Mouse (Mus musculus): ENCODE measurements around the gene Sv2b. TPM values are rescaled to one million over a fixed set of nuclear protein-coding genes. Genes with fewer than 3 reads are reported as not detected.

Sv2b gene
- polyA plus RNA-seq, 1 experiment from 2014 or later: 0.67 TPM

- Histone ChIP-seq H3K27me3 (ENCODE audit: control insufficient read depth, insufficient read depth, low read length) (no peaks in the 10 kb centered on the region), H3K4me3 (ENCODE audit: low read depth, low read length) (no peak overlapping the region), H3K27ac (replicated peaks) (no peak overlapping the region), H3K4me2 (replicated peaks; ENCODE audit: low read depth) (no peak overlapping the region), H3K36me3 (ENCODE audit: control insufficient read depth, insufficient read depth, low read length) (no peaks in the 10 kb centered on the region), H3K9ac (ENCODE audit: low read length) (no peak overlapping the region), H3K9me3 (ENCODE audit: control insufficient read depth, low read length) (no peaks in the 10 kb centered on the region), H3K4me1 (replicated peaks; ENCODE audit: control insufficient read depth, insufficient read depth) (no peaks in the 10 kb centered on the region)
- DNase-seq (ENCODE audit: low spot score) (no peak), ATAC-seq (ENCODE audit: low FRiP score, low TSS enrichment) (no peak)
- no peak for TF ChIP-seq EP300 (optimal IDR thresholded peaks at IDR 0.05)
- no peak for TF ChIP-seq CTCF (IDR thresholded peaks at IDR 0.05; ENCODE audit: low read depth)
- 69% methylated on average over 2 of the region's 2 CpGs for WGBS
Observed at GRCm38 (mm10) chr7:75273633-75274032, 35.4 kb downstream of the Sv2b start.

DNA sequence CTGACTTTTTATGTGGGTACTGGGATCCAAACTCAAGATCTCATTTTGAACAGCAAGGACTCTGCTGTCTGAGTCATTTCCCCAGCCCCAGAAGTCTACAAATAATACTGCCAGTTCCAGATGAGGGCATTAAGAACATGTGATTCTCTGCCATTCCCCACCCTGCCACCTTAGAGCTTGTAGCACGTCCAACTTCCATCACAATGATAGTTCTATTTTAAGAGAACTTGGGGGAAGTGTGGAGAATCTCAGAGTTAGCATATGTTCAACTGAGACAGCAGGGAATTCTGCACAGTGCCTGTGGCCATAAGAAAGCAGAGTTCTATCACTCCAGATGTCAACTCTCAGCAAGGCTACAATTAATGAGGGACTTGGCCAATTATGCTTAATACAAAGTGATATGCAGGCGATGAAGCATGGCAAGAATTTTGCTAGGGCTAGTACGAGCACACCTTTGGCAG lies 37.1 kb downstream of the Sv2b start:
- no peaks in the 10 kb centered on the region for H3K9me3 ChIP-seq (ENCODE audit: control insufficient read depth, low read length)
- H3K27me3 ChIP-seq (ENCODE audit: control insufficient read depth, insufficient read depth, low read length): no peaks in the 10 kb centered on the region
- ATAC-seq (ENCODE audit: low FRiP score, low TSS enrichment): no peak
- no peak for DNase-seq (ENCODE audit: low spot score)
- H3K36me3 ChIP-seq (ENCODE audit: control insufficient read depth, insufficient read depth, low read length): no peaks in the 10 kb centered on the region
- WGBS: 61% methylated on average over 3 of the region's 3 CpGs
- no peak overlapping the region for H3K27ac ChIP-seq (replicated peaks)
- H3K9ac ChIP-seq (ENCODE audit: low read length): no peak overlapping the region
- H3K4me1 ChIP-seq (replicated peaks; ENCODE audit: control insufficient read depth, insufficient read depth): no peaks in the 10 kb centered on the region
- no peak overlapping the region for H3K4me3 ChIP-seq (ENCODE audit: low read depth, low read length)
- no peak overlapping the region for H3K4me2 ChIP-seq (replicated peaks; ENCODE audit: low read depth)
- TF ChIP-seq EP300 (optimal IDR thresholded peaks at IDR 0.05): no peak
- no peak for TF ChIP-seq CTCF (IDR thresholded peaks at IDR 0.05; ENCODE audit: low read depth)

DNA sequence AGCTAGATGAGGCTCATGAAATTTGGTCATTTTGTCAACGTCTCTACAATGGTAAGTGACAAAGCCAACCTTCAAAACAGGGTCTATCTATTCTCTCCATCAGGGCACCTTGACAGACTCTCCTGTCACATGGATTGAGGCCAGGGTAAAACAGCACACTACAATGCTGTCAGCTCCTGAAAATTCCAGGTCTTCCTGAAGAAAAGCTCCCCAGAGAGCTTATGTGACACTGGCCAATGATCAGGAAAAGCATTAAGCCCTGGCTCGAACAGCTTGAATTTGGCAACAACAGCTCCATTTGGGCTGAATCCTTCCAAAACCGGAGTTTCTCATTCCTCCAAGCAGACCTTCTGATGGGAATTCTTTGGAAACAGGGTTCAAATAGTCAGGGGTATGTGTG lies 37.8 kb downstream of the Sv2b start:
- DNase-seq (ENCODE audit: low spot score): no peak
- Histone ChIP-seq H3K36me3 (ENCODE audit: control insufficient read depth, insufficient read depth, low read length) (no peaks in the 10 kb centered on the region), H3K9me3 (ENCODE audit: control insufficient read depth, low read length) (no peaks in the 10 kb centered on the region), H3K4me1 (replicated peaks; ENCODE audit: control insufficient read depth, insufficient read depth) (no peaks in the 10 kb centered on the region), H3K9ac (ENCODE audit: low read length) (no peak overlapping the region), H3K27ac (replicated peaks) (no peak overlapping the region), H3K27me3 (ENCODE audit: control insufficient read depth, insufficient read depth, low read length) (no peaks in the 10 kb centered on the region), H3K4me2 (replicated peaks; ENCODE audit: low read depth) (no peak overlapping the region), H3K4me3 (ENCODE audit: low read depth, low read length) (no peak overlapping the region)
- WGBS: 67% methylated on average over 3 of the region's 3 CpGs
- no peak for ATAC-seq (ENCODE audit: low FRiP score, low TSS enrichment)
- TF ChIP-seq EP300 (optimal IDR thresholded peaks at IDR 0.05) (no peak), CTCF (IDR thresholded peaks at IDR 0.05; ENCODE audit: low read depth) (no peak)

DNA sequence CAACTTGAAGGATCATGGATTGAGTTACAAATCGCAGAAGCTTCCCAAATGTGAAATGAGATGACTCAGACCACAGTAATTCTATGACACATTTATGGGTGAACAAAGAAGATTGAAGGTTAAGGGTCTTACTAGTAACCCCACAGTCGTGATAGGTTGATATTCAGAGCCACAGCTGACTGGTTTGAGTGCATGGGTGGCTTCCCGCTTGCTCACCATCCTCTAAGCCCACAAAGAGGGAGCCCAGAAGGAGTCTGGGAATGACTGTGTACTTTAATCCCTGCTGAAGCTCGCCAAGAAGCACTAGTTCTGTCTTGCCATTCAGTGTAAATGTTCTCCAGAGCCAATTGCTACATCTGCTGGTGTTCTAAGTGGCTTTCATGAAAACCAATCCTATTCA lies 41.8 kb downstream of the Sv2b start:
- 42% methylated on average over 4 of the region's 4 CpGs for WGBS
- no peaks in the 10 kb centered on the region for H3K4me1 ChIP-seq (replicated peaks; ENCODE audit: control insufficient read depth, insufficient read depth)
- TF ChIP-seq CTCF (IDR thresholded peaks at IDR 0.05; ENCODE audit: low read depth) (no peak; the same call in 1 of the 2 replicates), EP300 (optimal IDR thresholded peaks at IDR 0.05) (no peak)
- no peaks in the 10 kb centered on the region for H3K27me3 ChIP-seq (ENCODE audit: control insufficient read depth, insufficient read depth, low read length)
- no peaks in the 10 kb centered on the region for H3K9me3 ChIP-seq (ENCODE audit: control insufficient read depth, low read length)
- ATAC-seq (ENCODE audit: low FRiP score, low TSS enrichment) (no peak), DNase-seq (ENCODE audit: low spot score) (no peak)
- no peak overlapping the region for H3K4me3 ChIP-seq (ENCODE audit: low read depth, low read length)
- H3K36me3 ChIP-seq (ENCODE audit: control insufficient read depth, insufficient read depth, low read length): no peaks in the 10 kb centered on the region
- H3K4me2 ChIP-seq (replicated peaks; ENCODE audit: low read depth): no peak overlapping the region
- H3K27ac ChIP-seq (replicated peaks): no peak overlapping the region
- no peak overlapping the region for H3K9ac ChIP-seq (ENCODE audit: low read length)

DNA sequence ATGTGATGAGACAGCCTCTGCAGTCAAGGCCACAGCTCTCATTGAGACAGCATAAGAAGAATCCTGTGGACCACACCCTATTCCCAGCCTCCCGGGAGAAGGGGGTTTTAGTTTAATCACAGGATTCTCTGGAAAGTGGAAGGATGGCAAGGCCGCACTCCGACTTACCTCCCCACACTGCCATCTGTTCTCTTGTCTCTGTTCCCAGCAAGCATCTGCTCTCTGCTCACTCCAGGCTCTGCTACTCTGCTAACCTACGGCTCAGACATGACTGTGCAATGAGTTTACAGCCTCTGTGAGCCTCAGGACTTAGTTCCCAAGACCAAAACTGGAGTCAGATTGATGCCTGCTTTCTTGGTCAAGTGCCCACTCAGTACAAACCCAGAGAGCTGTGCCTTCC lies 43.8 kb downstream of the Sv2b start:
- Histone ChIP-seq H3K4me2 (replicated peaks; ENCODE audit: low read depth) (no peak overlapping the region), H3K4me3 (ENCODE audit: low read depth, low read length) (no peak overlapping the region), H3K36me3 (ENCODE audit: control insufficient read depth, insufficient read depth, low read length) (no peaks in the 10 kb centered on the region), H3K9ac (ENCODE audit: low read length) (no peak overlapping the region), H3K27ac (replicated peaks) (no peak overlapping the region), H3K4me1 (replicated peaks; ENCODE audit: control insufficient read depth, insufficient read depth) (no peaks in the 10 kb centered on the region), H3K9me3 (ENCODE audit: control insufficient read depth, low read length) (no peaks in the 10 kb centered on the region), H3K27me3 (ENCODE audit: control insufficient read depth, insufficient read depth, low read length) (no peaks in the 10 kb centered on the region)
- no peak for TF ChIP-seq EP300 (optimal IDR thresholded peaks at IDR 0.05)
- TF ChIP-seq CTCF (IDR thresholded peaks at IDR 0.05; ENCODE audit: low read depth): no peak
- no peak for ATAC-seq (ENCODE audit: low FRiP score, low TSS enrichment)
- DNase-seq (ENCODE audit: low spot score): no peak
- WGBS: 47% methylated on average over 4 of the region's 4 CpGs

- no peak overlapping the region for H3K9ac ChIP-seq (ENCODE audit: low read length)
- WGBS: 79% methylated on average over 3 of the region's 3 CpGs
- ATAC-seq (ENCODE audit: low FRiP score, low TSS enrichment): no peak
- no peak overlapping the region for H3K4me3 ChIP-seq (ENCODE audit: low read depth, low read length)
- no peaks in the 10 kb centered on the region for H3K9me3 ChIP-seq (ENCODE audit: control insufficient read depth, low read length)
- no peak overlapping the region for H3K27ac ChIP-seq (replicated peaks)
- no peak for DNase-seq (ENCODE audit: low spot score)
- H3K4me1 ChIP-seq (replicated peaks; ENCODE audit: control insufficient read depth, insufficient read depth): no peaks in the 10 kb centered on the region
- no peaks in the 10 kb centered on the region for H3K27me3 ChIP-seq (ENCODE audit: control insufficient read depth, insufficient read depth, low read length)
- TF ChIP-seq CTCF (IDR thresholded peaks at IDR 0.05; ENCODE audit: low read depth) (no peak), EP300 (optimal IDR thresholded peaks at IDR 0.05) (no peak)
- no peak overlapping the region for H3K4me2 ChIP-seq (replicated peaks; ENCODE audit: low read depth)
- no peaks in the 10 kb centered on the region for H3K36me3 ChIP-seq (ENCODE audit: control insufficient read depth, insufficient read depth, low read length)
Observed at GRCm38 (mm10) chr7:75259945-75260344, 49.1 kb downstream of the Sv2b start.

Data from stomach, postnatal 0 days (tissue).